In genomic region chr6:134220209-134220777, GRCm38 (mm10) we compare ENCODE assay signal across 8 mouse cellular contexts.
DNase-seq lines count a peak whose midpoint lies in the region; ATAC-seq and TF ChIP-seq lines count a peak whose summit lies in the region.

No protein-coding gene starts in this region.

- H3K9me3 ChIP-seq in kidney, embryonic 15.5 days (replicated peaks): no peaks in the 10 kb centered on the region

- no peak overlapping the region for H3K4me3 ChIP-seq in bone marrow, adult 2 months (replicated peaks; ENCODE audit: control insufficient read depth, low read depth, low read length)
- no peak overlapping the region for H3K4me3 ChIP-seq in kidney, embryonic 15.5 days (replicated peaks)

- peak; percentile 28 for DNase-seq in lung, postnatal 36 days
- DNase-seq in lung, postnatal 4 days: no peak
- DNase-seq in layer of hippocampus, postnatal 14 days (ENCODE audit: low spot score in 2 of 2): no peak
- no peak for DNase-seq in lung, adult 18-20 months
- DNase-seq in layer of hippocampus, adult 11-12 months (ENCODE audit: low spot score): no peak

- peak overlapping the region; percentile 3; the same call in 1 of the 2 replicates for H3K4me2 ChIP-seq in kidney, embryonic 15.5 days

- no peaks in the 10 kb centered on the region for H3K27me3 ChIP-seq in kidney, embryonic 15.5 days

- H3K9ac ChIP-seq in kidney, embryonic 15.5 days: no peak overlapping the region

- no peak for TF ChIP-seq POLR2A in bone marrow, adult 2 months (IDR thresholded peaks at IDR 0.05; ENCODE audit: borderline replicate concordance, control insufficient read depth, low read depth, low read length)

- peaks cover 3% of the 10 kb centered on the region; the same call in 1 of the 2 replicates for H3K4me1 ChIP-seq in bone marrow, adult 2 months (ENCODE audit: control insufficient read depth, insufficient read depth, low read length)
- peaks cover 46% of the 10 kb centered on the region for H3K4me1 ChIP-seq in kidney, embryonic 15.5 days

- TF ChIP-seq CTCF in bone marrow, adult 2 months (IDR thresholded peaks at IDR 0.05; ENCODE audit: control insufficient read depth, insufficient read depth, low read length): no peak

- peaks cover 13% of the 10 kb centered on the region; the same call in 1 of the 2 replicates for H3K36me3 ChIP-seq in kidney, embryonic 15.5 days

- ATAC-seq in kidney, embryonic 15.5 days (replicated peaks; ENCODE audit: low FRiP score): peak; percentile 80
- ATAC-seq in neutrophil, adult 5-6 weeks (ENCODE audit: extremely low read depth, insufficient number of reproducible peaks, low FRiP score, poor library complexity, severe bottlenecking): peak; percentile 65

- 24% methylated on average over 13 of the region's 13 CpGs for WGBS in bone marrow, adult 2 months
- WGBS in kidney, embryonic 15.5 days: 25% methylated on average over 13 of the region's 13 CpGs

- peak overlapping the region; percentile 54 for H3K27ac ChIP-seq in bone marrow, adult 2 months (ENCODE audit: control insufficient read depth, insufficient read depth, low read depth, low read length, poor library complexity)
- peak overlapping the region; percentile 55 for H3K27ac ChIP-seq in kidney, embryonic 15.5 days
